8 mouse cellular contexts compared by ENCODE assay signal in genomic region chr1:34005726-34006638, GRCm38 (mm10).
DNase-seq lines count a peak whose midpoint lies in the region; ATAC-seq lines count a peak whose summit lies in the region.

No protein-coding gene starts in this region.

- peak overlapping the region; percentile 88 for H3K27ac ChIP-seq in hindbrain, embryonic 14.5 days

- H3K4me1 ChIP-seq in hindbrain, embryonic 14.5 days (replicated peaks; ENCODE audit: control insufficient read depth, insufficient read depth, low read length): peaks cover 38% of the 10 kb centered on the region

- H3K9me3 ChIP-seq in hindbrain, embryonic 14.5 days (ENCODE audit: control insufficient read depth, low read length): no peaks in the 10 kb centered on the region

- no peaks in the 10 kb centered on the region for H3K27me3 ChIP-seq in hindbrain, embryonic 14.5 days (ENCODE audit: control insufficient read depth, insufficient read depth, low read length)

- H3K36me3 ChIP-seq in hindbrain, embryonic 14.5 days (replicated peaks; ENCODE audit: control insufficient read depth, insufficient read depth): no peaks in the 10 kb centered on the region

- under 1% methylated on average over 29 of the region's 29 CpGs for WGBS in hindbrain, embryonic 14.5 days

- peak; percentile 85 for ATAC-seq in hindbrain, embryonic 14.5 days (ENCODE audit: low FRiP score)

- peak overlapping the region; percentile 75 for H3K4me2 ChIP-seq in hindbrain, embryonic 14.5 days (replicated peaks)

- H3K9ac ChIP-seq in hindbrain, embryonic 14.5 days: peak overlapping the region; percentile 79

- H3K4me3 ChIP-seq in hindbrain, embryonic 14.5 days (replicated peaks; ENCODE audit: low read length): peak overlapping the region; percentile 65

- peak; percentile 16 for DNase-seq in T-cell, adult 2 months (ENCODE audit: low spot score)
- peak; percentile 87 to 88 for DNase-seq in cerebellum, postnatal 10 days
- peak; percentile 39 to 58 for DNase-seq in frontal cortex, postnatal 25 days (ENCODE audit: low spot score in 2 of 2)
- peak; percentile 83 for DNase-seq in hindbrain, embryonic 14.5 days (ENCODE audit: low spot score)
- peak; percentile 71 to 89 for DNase-seq in layer of hippocampus, postnatal 14 days (ENCODE audit: low spot score in 2 of 2)
- DNase-seq in lung, postnatal 10 days: peak; percentile 84
- peak; percentile 54 for DNase-seq in ovary, postnatal 36 days (ENCODE audit: low spot score)
- no peak for DNase-seq in spleen, postnatal 14 days (ENCODE audit: low spot score in 2 of 2)

Comparison
In these comparisons a context has a peak if more than half of its experiments do, and no peak if none do; other contexts are left out.
1. DNase-seq: peak in T-cell, adult 2 months (single experiment), cerebellum, postnatal 10 days (2 of 2), frontal cortex, postnatal 25 days (2 of 2), hindbrain, embryonic 14.5 days (single experiment), layer of hippocampus, postnatal 14 days (2 of 2), lung, postnatal 10 days (single experiment) and ovary, postnatal 36 days (single experiment); none in spleen, postnatal 14 days (0 of 2).